Mouse (Mus musculus): Measurements from ENCODE around the gene Grem1. TPM values are rescaled to one million over a fixed set of nuclear protein-coding genes. Genes with fewer than 3 reads are reported as not detected.

Grem1 gene
- polyA plus RNA-seq (2012; rRNA removed) = 20.9 and 29.6 TPM in 2 replicates

DNA sequence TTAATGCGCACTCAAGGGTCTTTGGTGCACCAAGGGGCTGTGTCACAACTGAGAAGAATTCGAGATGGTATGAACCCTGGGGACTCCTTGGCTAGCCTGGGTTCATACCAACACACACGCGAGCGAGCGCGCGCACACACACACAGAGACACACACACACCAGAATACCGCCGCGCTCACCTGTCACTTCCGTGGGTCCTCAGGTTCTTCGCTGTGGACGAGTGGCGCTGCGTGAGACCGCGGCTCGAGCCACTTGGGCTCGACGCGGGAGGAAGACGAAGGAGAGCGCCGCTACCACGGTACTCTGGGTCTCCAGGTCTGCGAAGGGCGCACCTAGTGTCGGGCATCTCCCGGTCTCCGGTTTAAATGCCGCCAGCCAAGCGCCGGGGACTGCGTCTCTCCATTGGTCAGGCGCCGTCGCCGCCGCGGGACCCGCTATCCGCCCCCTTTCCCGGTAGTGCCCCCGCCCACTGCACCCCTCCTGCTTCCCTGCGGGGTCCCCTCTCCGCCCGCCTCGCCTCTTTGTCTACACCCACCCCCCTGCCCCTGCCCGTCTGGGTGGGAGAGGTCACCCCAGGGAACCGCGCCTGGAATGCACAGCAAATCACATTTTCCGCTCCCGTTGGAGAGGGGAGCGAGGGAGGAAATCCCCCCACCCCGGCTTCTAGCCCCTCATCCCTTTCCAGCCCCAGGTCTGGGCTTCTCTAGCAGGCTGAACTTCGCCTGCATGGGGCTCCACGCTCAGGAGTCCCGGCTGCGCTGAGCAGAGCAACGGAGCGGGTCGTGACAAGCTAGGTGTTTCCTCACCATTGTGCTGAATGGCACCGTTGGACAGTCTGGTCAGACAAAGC, at the start of gene Grem1:
Gene Grem1 (minus strand): TSS at position 336 of the 851 bp plus-strand sequence.

Other genes with a start within 250 kb of the Grem1 start
- gene Scg5, start 70.5 kb upstream of the Grem1 start, polyA plus RNA-seq (2012; rRNA removed) = 2.7 and 3.7 TPM in 2 replicates
- gene Arhgap11a, start 90.0 kb upstream of the Grem1 start, polyA plus RNA-seq (2012; rRNA removed) = 1.3 and 1.5 TPM in 2 replicates

Data from colon, adult 2 months (tissue).